Mouse (Mus musculus): ENCODE measurements around the gene Rpp25l.

GRCm38 (mm10) chr4:41708192-41708745 lies 5.1 kb downstream of the Rpp25l start:
- TF ChIP-seq CTCF (IDR thresholded peaks at IDR 0.05; ENCODE audit: low read depth, low read length): no peak
- TF ChIP-seq POLR2A (IDR thresholded peaks at IDR 0.05; ENCODE audit: extremely low read depth, insufficient read depth, low read length): no peak

Measured in liver, adult 2 months (tissue).